Mouse (Mus musculus): Measurements from ENCODE around the gene 3110082I17Rik. TPM values are rescaled to one million over a fixed set of nuclear protein-coding genes. Genes with fewer than 3 reads are reported as not detected.

The 3110082I17Rik gene
- polyA plus RNA-seq, 1 experiment from 2014 or later = 34.1 TPM

GRCm38 (mm10) chr5:139417480-139417879, 42.8 kb downstream of the 3110082I17Rik start:
- ATAC-seq (ENCODE audit: low FRiP score) (no peak), DNase-seq (ENCODE audit: low spot score, missing footprints) (no peak)
- H3K36me3 ChIP-seq (ENCODE audit: control insufficient read depth, insufficient read depth, low read length) = no peaks in the 10 kb centered on the region
- no peak overlapping the region for H3K4me3 ChIP-seq (ENCODE audit: low read depth, low read length)
- WGBS = 86% methylated on average over 3 of the region's 3 CpGs
- H3K27me3 ChIP-seq (ENCODE audit: control insufficient read depth, insufficient read depth, low read length) = no peaks in the 10 kb centered on the region
- peaks cover 9% of the 10 kb centered on the region; the same call in 1 of the 2 replicates for H3K4me1 ChIP-seq (ENCODE audit: control insufficient read depth, insufficient read depth, low read length)
- no peak overlapping the region for H3K9ac ChIP-seq (ENCODE audit: low read length)
- no peaks in the 10 kb centered on the region for H3K9me3 ChIP-seq (ENCODE audit: control insufficient read depth, low read length)
- H3K27ac ChIP-seq (ENCODE audit: low read depth, low read length) = no peak overlapping the region
- H3K4me2 ChIP-seq = no peak overlapping the region

GRCm38 (mm10) chr5:139416942-139417341, 43.4 kb downstream of the 3110082I17Rik start:
- Histone ChIP-seq H3K4me2 (no peak overlapping the region), H3K27ac (ENCODE audit: low read depth, low read length) (no peak overlapping the region), H3K27me3 (ENCODE audit: control insufficient read depth, insufficient read depth, low read length) (no peaks in the 10 kb centered on the region), H3K4me3 (ENCODE audit: low read depth, low read length) (no peak overlapping the region), H3K4me1 (ENCODE audit: control insufficient read depth, insufficient read depth, low read length) (peaks cover 9% of the 10 kb centered on the region; the same call in 1 of the 2 replicates), H3K9ac (ENCODE audit: low read length) (no peak overlapping the region), H3K36me3 (ENCODE audit: control insufficient read depth, insufficient read depth, low read length) (no peaks in the 10 kb centered on the region), H3K9me3 (ENCODE audit: control insufficient read depth, low read length) (no peaks in the 10 kb centered on the region)
- DNase-seq (ENCODE audit: low spot score, missing footprints) (no peak), ATAC-seq (ENCODE audit: low FRiP score) (no peak)
- 94% methylated on average over 4 of the region's 4 CpGs for WGBS

- Histone ChIP-seq H3K4me1 (ENCODE audit: control insufficient read depth, insufficient read depth, low read length) (peaks cover 9% of the 10 kb centered on the region; the same call in 1 of the 2 replicates), H3K36me3 (ENCODE audit: control insufficient read depth, insufficient read depth, low read length) (no peaks in the 10 kb centered on the region), H3K27ac (ENCODE audit: low read depth, low read length) (no peak overlapping the region), H3K4me3 (ENCODE audit: low read depth, low read length) (no peak overlapping the region), H3K4me2 (no peak overlapping the region), H3K27me3 (ENCODE audit: control insufficient read depth, insufficient read depth, low read length) (no peaks in the 10 kb centered on the region), H3K9me3 (ENCODE audit: control insufficient read depth, low read length) (no peaks in the 10 kb centered on the region), H3K9ac (ENCODE audit: low read length) (no peak overlapping the region)
- ATAC-seq (ENCODE audit: low FRiP score) (no peak), DNase-seq (ENCODE audit: low spot score, missing footprints) (no peak)
- WGBS = 92% methylated on average over 5 of the region's 5 CpGs
Measured at GRCm38 (mm10) chr5:139415001-139415400, 45.3 kb downstream of the 3110082I17Rik start.

- DNase-seq (ENCODE audit: low spot score, missing footprints) (no peak), ATAC-seq (ENCODE audit: low FRiP score) (no peak)
- Histone ChIP-seq H3K27me3 (ENCODE audit: control insufficient read depth, insufficient read depth, low read length) (no peaks in the 10 kb centered on the region), H3K4me3 (ENCODE audit: low read depth, low read length) (no peak overlapping the region), H3K4me2 (no peak overlapping the region), H3K36me3 (ENCODE audit: control insufficient read depth, insufficient read depth, low read length) (no peaks in the 10 kb centered on the region), H3K27ac (ENCODE audit: low read depth, low read length) (no peak overlapping the region), H3K9ac (ENCODE audit: low read length) (no peak overlapping the region), H3K4me1 (ENCODE audit: control insufficient read depth, insufficient read depth, low read length) (peaks cover 1% of the 10 kb centered on the region; the same call in 1 of the 2 replicates), H3K9me3 (ENCODE audit: control insufficient read depth, low read length) (no peaks in the 10 kb centered on the region)
- 88% methylated on average over 4 of the region's 4 CpGs for WGBS
Measured at GRCm38 (mm10) chr5:139413545-139413944, 46.8 kb downstream of the 3110082I17Rik start.

- ATAC-seq (ENCODE audit: low FRiP score) = no peak
- no peak overlapping the region for H3K4me2 ChIP-seq
- no peak for DNase-seq (ENCODE audit: low spot score, missing footprints)
- no peaks in the 10 kb centered on the region for H3K4me1 ChIP-seq (ENCODE audit: control insufficient read depth, insufficient read depth, low read length)
- no peak overlapping the region for H3K9ac ChIP-seq (ENCODE audit: low read length)
- no peak overlapping the region for H3K27ac ChIP-seq (ENCODE audit: low read depth, low read length)
- H3K9me3 ChIP-seq (ENCODE audit: control insufficient read depth, low read length) = no peaks in the 10 kb centered on the region
- no peak overlapping the region for H3K4me3 ChIP-seq (ENCODE audit: low read depth, low read length)
- H3K27me3 ChIP-seq (ENCODE audit: control insufficient read depth, insufficient read depth, low read length) = no peaks in the 10 kb centered on the region
- WGBS = 88% methylated on average over 15 of the region's 15 CpGs
- no peaks in the 10 kb centered on the region for H3K36me3 ChIP-seq (ENCODE audit: control insufficient read depth, insufficient read depth, low read length)
Measured at GRCm38 (mm10) chr5:139411665-139412314, 48.5 kb downstream of the 3110082I17Rik start.

- no peaks in the 10 kb centered on the region for H3K36me3 ChIP-seq (ENCODE audit: control insufficient read depth, insufficient read depth, low read length)
- H3K27ac ChIP-seq (ENCODE audit: low read depth, low read length) = no peak overlapping the region
- H3K4me3 ChIP-seq (ENCODE audit: low read depth, low read length) = no peak overlapping the region
- no peaks in the 10 kb centered on the region for H3K4me1 ChIP-seq (ENCODE audit: control insufficient read depth, insufficient read depth, low read length)
- 91% methylated on average over 6 of the region's 6 CpGs for WGBS
- DNase-seq (ENCODE audit: low spot score, missing footprints) (no peak), ATAC-seq (ENCODE audit: low FRiP score) (no peak)
- no peak overlapping the region for H3K4me2 ChIP-seq
- H3K27me3 ChIP-seq (ENCODE audit: control insufficient read depth, insufficient read depth, low read length) = no peaks in the 10 kb centered on the region
- no peaks in the 10 kb centered on the region for H3K9me3 ChIP-seq (ENCODE audit: control insufficient read depth, low read length)
- H3K9ac ChIP-seq (ENCODE audit: low read length) = no peak overlapping the region
Measured at GRCm38 (mm10) chr5:139411117-139411516, 49.2 kb downstream of the 3110082I17Rik start.

GRCm38 (mm10) chr5:139410056-139410455, 50.3 kb downstream of the 3110082I17Rik start:
- Histone ChIP-seq H3K4me3 (ENCODE audit: low read depth, low read length) (no peak overlapping the region), H3K4me1 (ENCODE audit: control insufficient read depth, insufficient read depth, low read length) (no peaks in the 10 kb centered on the region), H3K36me3 (ENCODE audit: control insufficient read depth, insufficient read depth, low read length) (no peaks in the 10 kb centered on the region), H3K9me3 (ENCODE audit: control insufficient read depth, low read length) (no peaks in the 10 kb centered on the region), H3K9ac (ENCODE audit: low read length) (no peak overlapping the region), H3K27me3 (ENCODE audit: control insufficient read depth, insufficient read depth, low read length) (no peaks in the 10 kb centered on the region), H3K27ac (ENCODE audit: low read depth, low read length) (no peak overlapping the region), H3K4me2 (no peak overlapping the region)
- ATAC-seq (ENCODE audit: low FRiP score) (no peak), DNase-seq (ENCODE audit: low spot score, missing footprints) (no peak)
- 88% methylated on average over 4 of the region's 4 CpGs for WGBS

GRCm38 (mm10) chr5:139409412-139409811, 50.9 kb downstream of the 3110082I17Rik start:
- no peak for ATAC-seq (ENCODE audit: low FRiP score)
- no peaks in the 10 kb centered on the region for H3K4me1 ChIP-seq (ENCODE audit: control insufficient read depth, insufficient read depth, low read length)
- H3K36me3 ChIP-seq (ENCODE audit: control insufficient read depth, insufficient read depth, low read length) = no peaks in the 10 kb centered on the region
- H3K4me2 ChIP-seq = no peak overlapping the region
- H3K9ac ChIP-seq (ENCODE audit: low read length) = no peak overlapping the region
- H3K9me3 ChIP-seq (ENCODE audit: control insufficient read depth, low read length) = no peaks in the 10 kb centered on the region
- no peak for DNase-seq (ENCODE audit: low spot score, missing footprints)
- no peak overlapping the region for H3K4me3 ChIP-seq (ENCODE audit: low read depth, low read length)
- H3K27ac ChIP-seq (ENCODE audit: low read depth, low read length) = no peak overlapping the region
- no peaks in the 10 kb centered on the region for H3K27me3 ChIP-seq (ENCODE audit: control insufficient read depth, insufficient read depth, low read length)
- 88% methylated on average over 12 of the region's 12 CpGs for WGBS

GRCm38 (mm10) chr5:139408511-139408910, 51.8 kb downstream of the 3110082I17Rik start:
- Histone ChIP-seq H3K27me3 (ENCODE audit: control insufficient read depth, insufficient read depth, low read length) (no peaks in the 10 kb centered on the region), H3K36me3 (ENCODE audit: control insufficient read depth, insufficient read depth, low read length) (no peaks in the 10 kb centered on the region), H3K4me2 (no peak overlapping the region), H3K4me1 (ENCODE audit: control insufficient read depth, insufficient read depth, low read length) (no peaks in the 10 kb centered on the region), H3K4me3 (ENCODE audit: low read depth, low read length) (no peak overlapping the region), H3K9me3 (ENCODE audit: control insufficient read depth, low read length) (no peaks in the 10 kb centered on the region), H3K9ac (ENCODE audit: low read length) (no peak overlapping the region), H3K27ac (ENCODE audit: low read depth, low read length) (no peak overlapping the region)
- 88% methylated on average over 7 of the region's 7 CpGs for WGBS
- DNase-seq (ENCODE audit: low spot score, missing footprints) (no peak), ATAC-seq (ENCODE audit: low FRiP score) (no peak)

Measured in midbrain, embryonic 11.5 days (tissue).